ENCODE assay signal across 8 mouse cellular contexts in genomic region chr2:84734351-84734864, GRCm38 (mm10). TPM values are rescaled to one million over a fixed set of nuclear protein-coding genes. Genes with fewer than 3 reads are reported as not detected.
DNase-seq lines count a peak whose midpoint lies in the region; ATAC-seq and TF ChIP-seq lines count a peak whose summit lies in the region.

No protein-coding gene starts in this region.

- peak overlapping the region; percentile 98 for H3K27ac ChIP-seq in layer of hippocampus, adult 2 months
- H3K27ac ChIP-seq in embryonic facial prominence, embryonic 11.5 days (replicated peaks; ENCODE audit: low read depth, low read length), result peak overlapping the region; percentile 52
- no peak overlapping the region for H3K27ac ChIP-seq in intestine, embryonic 15.5 days

- WGBS in embryonic facial prominence, embryonic 11.5 days, result under 1% methylated on average over 11 of the region's 11 CpGs
- under 1% methylated on average over 11 of the region's 11 CpGs for WGBS in intestine, embryonic 15.5 days

- no peaks in the 10 kb centered on the region for H3K9me3 ChIP-seq in embryonic facial prominence, embryonic 11.5 days (replicated peaks; ENCODE audit: control insufficient read depth, low read length)
- no peaks in the 10 kb centered on the region for H3K9me3 ChIP-seq in intestine, embryonic 15.5 days

- no peaks in the 10 kb centered on the region for H3K36me3 ChIP-seq in embryonic facial prominence, embryonic 11.5 days (replicated peaks; ENCODE audit: control insufficient read depth, insufficient read depth, low read depth, low read length)
- H3K36me3 ChIP-seq in intestine, embryonic 15.5 days, result no peaks in the 10 kb centered on the region

- H3K4me2 ChIP-seq in embryonic facial prominence, embryonic 11.5 days (ENCODE audit: low read depth, low read length), result peak overlapping the region; percentile 76
- H3K4me2 ChIP-seq in intestine, embryonic 15.5 days (replicated peaks), result peak overlapping the region; percentile 65

- TF ChIP-seq CTCF in layer of hippocampus, adult 2 months (conservative IDR thresholded peaks at IDR 0.05), result no peak

- no peak for DNase-seq in layer of hippocampus, adult 2 months (ENCODE audit: low spot score in 2 of 2)
- DNase-seq in layer of hippocampus, adult 9-11 months, result no peak
- DNase-seq in embryonic facial prominence, embryonic 11.5 days (ENCODE audit: low spot score), result peak; percentile 73
- peak; percentile 67 for DNase-seq in neural tube, embryonic 10.5 days (ENCODE audit: extremely low spot score, low spot score)
- DNase-seq in gastrocnemius, adult 18-20 months (ENCODE audit: low spot score), result no peak
- no peak for DNase-seq in testis, postnatal 14 days (ENCODE audit: low spot score)

- peak overlapping the region; percentile 77 for H3K9ac ChIP-seq in embryonic facial prominence, embryonic 11.5 days (replicated peaks; ENCODE audit: low read length)
- H3K9ac ChIP-seq in intestine, embryonic 15.5 days, result peak overlapping the region; percentile 18; the same call in 1 of the 2 replicates

- no peaks in the 10 kb centered on the region; the same call in none of the 2 replicates for H3K4me1 ChIP-seq in embryonic facial prominence, embryonic 11.5 days (ENCODE audit: control insufficient read depth, insufficient read depth, low read length)
- H3K4me1 ChIP-seq in intestine, embryonic 15.5 days (replicated peaks), result peaks cover 55% of the 10 kb centered on the region

- H3K4me3 ChIP-seq in layer of hippocampus, adult 2 months, result peak overlapping the region; percentile 80
- H3K4me3 ChIP-seq in embryonic facial prominence, embryonic 11.5 days (ENCODE audit: low read depth, low read length), result peak overlapping the region; percentile 46
- H3K4me3 ChIP-seq in intestine, embryonic 15.5 days (replicated peaks), result peak overlapping the region; percentile 32

- no peaks in the 10 kb centered on the region for H3K27me3 ChIP-seq in embryonic facial prominence, embryonic 11.5 days (ENCODE audit: control insufficient read depth, insufficient read depth, low read length)
- 0 out of 2 replicates have a peak, but pooled peaks cover 9% of the 10 kb centered on the region for H3K27me3 ChIP-seq in intestine, embryonic 15.5 days (replicated peaks)

- peak; percentile 37 for ATAC-seq in activated CD4-positive, CD25-positive, alpha-beta regulatory T cell, adult 4 months
- 0 out of 2 replicates have a peak, but pooled peaks have one; percentile 2 for ATAC-seq in embryonic facial prominence, embryonic 11.5 days (replicated peaks; ENCODE audit: insufficient number of reproducible peaks, low FRiP score, low TSS enrichment, low read depth)
- no peak for ATAC-seq in intestine, embryonic 15.5 days

RNA-seq across cellular contexts. Expression of gene Ypel4, which starts 0.6 kb away (rescaled TPM):
- 10 to 100 TPM; 90.0 to 93.4 TPM for total RNA-seq in layer of hippocampus, adult 2 months (2021)
- polyA plus RNA-seq in activated CD4-positive, CD25-positive, alpha-beta regulatory T cell, adult 4 months (2017; shearing (Covaris generic)), result 1 to 10 TPM in 1 of 2 experiments, under 1 TPM in 1; 0.64 to 1.1 TPM
- polyA plus RNA-seq in embryonic facial prominence, embryonic 11.5 days (2014; fragmentation: Nextera tagmentation; extraction: Ambion mirVana), result 6.2 and 6.6 TPM in 2 replicates
- 5.1 and 6.0 TPM in 2 replicates for polyA plus RNA-seq in intestine, embryonic 15.5 days (2015; fragmentation: Nextera tagmentation; extraction: Ambion mirVana)
- under 1 TPM; 0.38 to 0.57 TPM for total RNA-seq in gastrocnemius, adult 18-20 months (2021)

RNA-seq across cellular contexts. Expression of gene Clp1, which starts 7.3 kb away (rescaled TPM):
- total RNA-seq in layer of hippocampus, adult 2 months (2021), result 1 to 10 TPM; 8.1 to 8.8 TPM
- polyA plus RNA-seq in activated CD4-positive, CD25-positive, alpha-beta regulatory T cell, adult 4 months (2017; shearing (Covaris generic)), result 10 to 100 TPM; 47.4 to 47.7 TPM
- polyA plus RNA-seq in embryonic facial prominence, embryonic 11.5 days (2014; fragmentation: Nextera tagmentation; extraction: Ambion mirVana), result 58.5 and 61.1 TPM in 2 replicates
- 26.3 and 26.7 TPM in 2 replicates for polyA plus RNA-seq in intestine, embryonic 15.5 days (2015; fragmentation: Nextera tagmentation; extraction: Ambion mirVana)
- 1 to 10 TPM; 3.3 to 3.8 TPM for total RNA-seq in gastrocnemius, adult 18-20 months (2021)

RNA-seq across cellular contexts. Expression of gene Gm19426, which starts 9.0 kb away (rescaled TPM):
- total RNA-seq in layer of hippocampus, adult 2 months (2021), result 1 to 10 TPM; 1.6 to 2.5 TPM
- not detected for polyA plus RNA-seq in activated CD4-positive, CD25-positive, alpha-beta regulatory T cell, adult 4 months (2017; shearing (Covaris generic))
- 5.9 and 6.4 TPM in 2 replicates for polyA plus RNA-seq in embryonic facial prominence, embryonic 11.5 days (2014; fragmentation: Nextera tagmentation; extraction: Ambion mirVana)
- polyA plus RNA-seq in intestine, embryonic 15.5 days (2015; fragmentation: Nextera tagmentation; extraction: Ambion mirVana), result 5.5 and 6.1 TPM in 2 replicates
- under 1 TPM in 1 of 2 experiments, not detected in 1; 0.43 TPM for total RNA-seq in gastrocnemius, adult 18-20 months (2021)

RNA-seq across cellular contexts. Expression of gene Zdhhc5, which starts 19.4 kb away (rescaled TPM):
- 10 to 100 TPM; 37.4 to 38.1 TPM for total RNA-seq in layer of hippocampus, adult 2 months (2021)
- polyA plus RNA-seq in activated CD4-positive, CD25-positive, alpha-beta regulatory T cell, adult 4 months (2017; shearing (Covaris generic)), result 10 to 100 TPM; 13.7 to 14.5 TPM
- 25.4 and 25.5 TPM in 2 replicates for polyA plus RNA-seq in embryonic facial prominence, embryonic 11.5 days (2014; fragmentation: Nextera tagmentation; extraction: Ambion mirVana)
- polyA plus RNA-seq in intestine, embryonic 15.5 days (2015; fragmentation: Nextera tagmentation; extraction: Ambion mirVana), result 24.6 and 26.5 TPM in 2 replicates
- 10 to 100 TPM; 72.0 to 78.9 TPM for total RNA-seq in gastrocnemius, adult 18-20 months (2021)

RNA-seq across cellular contexts. Expression of gene Serping1, which starts 40.8 kb away (rescaled TPM):
- 1 to 10 TPM; 7.4 to 8.4 TPM for total RNA-seq in layer of hippocampus, adult 2 months (2021)
- not detected for polyA plus RNA-seq in activated CD4-positive, CD25-positive, alpha-beta regulatory T cell, adult 4 months (2017; shearing (Covaris generic))
- 21.0 and 22.4 TPM in 2 replicates for polyA plus RNA-seq in embryonic facial prominence, embryonic 11.5 days (2014; fragmentation: Nextera tagmentation; extraction: Ambion mirVana)
- 59.7 and 60.5 TPM in 2 replicates for polyA plus RNA-seq in intestine, embryonic 15.5 days (2015; fragmentation: Nextera tagmentation; extraction: Ambion mirVana)
- 10 to 100 TPM; 50.8 to 72.0 TPM for total RNA-seq in gastrocnemius, adult 18-20 months (2021)

Comparison
In these comparisons a context has a peak if more than half of its experiments do, and no peak if none do; other contexts are left out.
1. DNase-seq: peak in embryonic facial prominence, embryonic 11.5 days (single experiment) and neural tube, embryonic 10.5 days (single experiment); none in layer of hippocampus, adult 2 months (0 of 2), layer of hippocampus, adult 9-11 months (single experiment), gastrocnemius, adult 18-20 months (single experiment) and testis, postnatal 14 days (single experiment).
2. Peak in every context shown above with its lines, with median percentiles within 50 percentile points of each other: H3K4me3 ChIP-seq.